29 mouse cellular contexts compared by ENCODE assay signal in the genomic region with DNA sequence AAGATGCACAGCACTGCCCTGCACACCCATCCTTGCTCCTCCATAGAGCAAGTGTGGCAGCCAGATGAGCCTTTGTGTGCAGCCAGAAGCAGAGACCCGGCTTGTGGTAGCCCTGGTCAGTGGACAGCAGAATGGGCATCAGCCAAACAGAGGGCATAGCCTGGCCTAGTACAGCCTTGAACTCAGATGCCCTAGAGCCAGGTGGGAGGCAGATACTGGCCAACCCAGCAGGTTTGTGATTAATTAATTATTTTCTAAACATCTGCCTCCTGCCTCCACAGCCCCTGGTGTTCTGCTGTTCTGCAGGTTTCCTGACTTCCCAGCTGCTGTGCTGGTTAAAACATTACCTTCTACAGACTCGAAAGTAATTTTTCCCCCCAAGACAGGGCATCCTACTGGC. TPM values are rescaled to one million over a fixed set of nuclear protein-coding genes. Genes with fewer than 3 reads are reported as not detected.
DNase-seq lines count a peak whose midpoint lies in the region; ATAC-seq and TF ChIP-seq lines count a peak whose summit lies in the region.
"Had no signal": no experiment of that assay in that cellular context is flagged by ENCODE, and none has a peak within 500 bp of the region (broad histone marks: within the 10 kb centered on the region; RNA-seq: fewer than 3 reads in every experiment).

No protein-coding gene starts in this region.

- TF ChIP-seq POLR2A in kidney, adult 2 months (IDR thresholded peaks at IDR 0.05; ENCODE audit: low read depth, low read length), result no peak

- H3K27ac ChIP-seq in heart, embryonic 10.5 days, result no peak overlapping the region
- no peak overlapping the region for H3K27ac ChIP-seq in kidney, adult 2 months (ENCODE audit: insufficient read depth, low read depth, low read length)
- peak overlapping the region; percentile 55; the same call in 1 of the 2 replicates for H3K27ac ChIP-seq in kidney, embryonic 16.5 days (ENCODE audit: low read length)
- H3K27ac ChIP-seq in liver, embryonic 12.5 days, result no peak overlapping the region
- H3K27ac ChIP-seq: embryonic facial prominence, embryonic 12.5 days; forebrain, embryonic 15.5 days; gastrocnemius, adult 2 months; hindbrain, embryonic 10.5 days; layer of hippocampus, adult 2 months; lung, embryonic 15.5 days; stomach, postnatal 0 days had no signal

- H3K27me3 ChIP-seq in heart, embryonic 10.5 days (ENCODE audit: insufficient read depth, poor library complexity, severe bottlenecking), result no peaks in the 10 kb centered on the region
- H3K27me3 ChIP-seq in kidney, adult 2 months (replicated peaks; ENCODE audit: control insufficient read depth, insufficient read depth, low read length), result no peaks in the 10 kb centered on the region
- H3K27me3 ChIP-seq in kidney, embryonic 16.5 days (ENCODE audit: insufficient read depth, low read length), result no peaks in the 10 kb centered on the region
- H3K27me3 ChIP-seq in liver, embryonic 12.5 days (replicated peaks), result no peaks in the 10 kb centered on the region
- H3K27me3 ChIP-seq: embryonic facial prominence, embryonic 12.5 days; forebrain, embryonic 15.5 days; lung, embryonic 15.5 days; Patski had no signal

- TF ChIP-seq CTCF in kidney, adult 2 months (conservative IDR thresholded peaks at IDR 0.05; ENCODE audit: insufficient read depth, insufficient read length, low read depth, low read length), result no peak

- H3K4me1 ChIP-seq in heart, embryonic 10.5 days, result peaks cover 2% of the 10 kb centered on the region
- peaks cover 12% of the 10 kb centered on the region for H3K4me1 ChIP-seq in kidney, adult 2 months (ENCODE audit: control insufficient read depth, insufficient read depth, low read length)
- H3K4me1 ChIP-seq in kidney, embryonic 16.5 days (ENCODE audit: insufficient read depth, low read length), result peaks cover 12% of the 10 kb centered on the region
- H3K4me1 ChIP-seq in liver, embryonic 12.5 days, result peaks cover 24% of the 10 kb centered on the region
- H3K4me1 ChIP-seq: embryonic facial prominence, embryonic 12.5 days; lung, embryonic 15.5 days had no signal

- peak; percentile 76 for DNase-seq in heart, adult 11 months
- DNase-seq in heart, embryonic 10.5 days (ENCODE audit: low spot score), result no peak
- peak; percentile 80 for DNase-seq in kidney, adult 2 months
- peak; percentile 48 to 74 for DNase-seq in kidney, postnatal 36 days
- no peak for DNase-seq in testis, postnatal 14 days (ENCODE audit: low spot score)
- DNase-seq: adrenal gland, postnatal 25 days; cerebellum, adult 11-12 months; cerebellum, adult 9-11 months; embryo, embryonic 11 days; gastrocnemius, adult 2 months; heart, postnatal 14 days; layer of hippocampus, postnatal 36 days; left cerebral cortex, postnatal 4 days; right cerebral cortex, adult 18-20 months; thymus, adult 2 months; thymus, postnatal 36 days had no signal

- H3K9ac ChIP-seq in kidney, embryonic 16.5 days (replicated peaks; ENCODE audit: low read length), result no peak overlapping the region
- H3K9ac ChIP-seq in liver, embryonic 12.5 days, result no peak overlapping the region
- H3K9ac ChIP-seq: embryonic facial prominence, embryonic 12.5 days; forebrain, embryonic 15.5 days; lung, embryonic 15.5 days had no signal

- WGBS in heart, embryonic 10.5 days, result 88% methylated on average over 2 of the region's 2 CpGs
- WGBS in kidney, adult 2 months, result 35% methylated on average over 2 of the region's 2 CpGs
- WGBS in kidney, embryonic 16.5 days, result 44% methylated on average over 2 of the region's 2 CpGs
- 66% methylated on average over 2 of the region's 2 CpGs for WGBS in liver, embryonic 12.5 days (ENCODE audit: insufficient replicate concordance)

- peak; percentile 53; the same call in 1 of the 2 replicates for ATAC-seq in kidney, embryonic 16.5 days (ENCODE audit: low FRiP score, low TSS enrichment)
- no peak for ATAC-seq in liver, embryonic 12.5 days
- no peak for ATAC-seq in megakaryocyte-erythroid progenitor cell, adult 5-6 weeks (replicated peaks; ENCODE audit: low FRiP score, low TSS enrichment, poor library complexity, severe bottlenecking)
- ATAC-seq: forebrain, embryonic 15.5 days; hindbrain, embryonic 16.5 days; midbrain, embryonic 16.5 days; Patski had no signal

- H3K4me2 ChIP-seq in kidney, embryonic 16.5 days (replicated peaks; ENCODE audit: low read depth, low read length), result no peak overlapping the region
- no peak overlapping the region for H3K4me2 ChIP-seq in liver, embryonic 12.5 days
- H3K4me2 ChIP-seq: embryonic facial prominence, embryonic 12.5 days; forebrain, embryonic 15.5 days; lung, embryonic 15.5 days; midbrain, embryonic 11.5 days had no signal

- no peaks in the 10 kb centered on the region for H3K36me3 ChIP-seq in heart, embryonic 10.5 days
- H3K36me3 ChIP-seq in kidney, adult 2 months (ENCODE audit: control insufficient read depth, insufficient read depth, low read length), result no peaks in the 10 kb centered on the region
- H3K36me3 ChIP-seq in kidney, embryonic 16.5 days (ENCODE audit: insufficient read depth, low read length), result peaks cover 7% of the 10 kb centered on the region
- peaks cover 7% of the 10 kb centered on the region for H3K36me3 ChIP-seq in liver, embryonic 12.5 days
- H3K36me3 ChIP-seq: forebrain, embryonic 15.5 days; hindbrain, embryonic 10.5 days; lung, embryonic 15.5 days had no signal

- H3K4me3 ChIP-seq in heart, embryonic 10.5 days, result no peak overlapping the region
- H3K4me3 ChIP-seq in kidney, adult 2 months (ENCODE audit: insufficient read depth, low read depth, low read length), result no peak overlapping the region
- H3K4me3 ChIP-seq in kidney, embryonic 16.5 days (ENCODE audit: low read length), result no peak overlapping the region
- no peak overlapping the region for H3K4me3 ChIP-seq in liver, embryonic 12.5 days
- H3K4me3 ChIP-seq: embryonic facial prominence, embryonic 12.5 days; forebrain, embryonic 15.5 days; gastrocnemius, adult 2 months; hindbrain, embryonic 10.5 days; layer of hippocampus, adult 2 months; lung, embryonic 15.5 days had no signal

- no peaks in the 10 kb centered on the region for H3K9me3 ChIP-seq in heart, embryonic 10.5 days
- H3K9me3 ChIP-seq in kidney, embryonic 16.5 days (ENCODE audit: low read length), result no peaks in the 10 kb centered on the region
- H3K9me3 ChIP-seq in liver, embryonic 12.5 days (replicated peaks), result no peaks in the 10 kb centered on the region
- H3K9me3 ChIP-seq: embryonic facial prominence, embryonic 12.5 days; forebrain, embryonic 15.5 days; hindbrain, embryonic 10.5 days; lung, embryonic 15.5 days had no signal

RNA-seq across cellular contexts. Expression of gene Dap, which starts 55.0 kb away (rescaled TPM):
- polyA plus RNA-seq in heart, embryonic 10.5 days (2016; fragmentation: Nextera tagmentation; extraction: Ambion mirVana), result 38.1 and 49.2 TPM in 2 replicates
- polyA plus RNA-seq in kidney, adult 2 months (2012; rRNA removed), result 72.8 and 96.9 TPM in 2 replicates
- 78.3 and 89.7 TPM in 2 replicates for polyA plus RNA-seq in kidney, embryonic 16.5 days (2015; fragmentation: Nextera tagmentation; extraction: Ambion mirVana)
- polyA plus RNA-seq in liver, embryonic 12.5 days (2016; fragmentation: Nextera tagmentation; extraction: Ambion mirVana), result 43.3 and 44.3 TPM in 2 replicates
- 59.5 and 59.6 TPM in 2 replicates for total RNA-seq in megakaryocyte-erythroid progenitor cell, adult 5-6 weeks (2014; fragmentation: Nextera tagmentation)
- total RNA-seq in megakaryocyte-erythroid progenitor cell, adult 5-6 weeks (2017), result 59.5 and 64.0 TPM in 2 replicates

Comparison
In these comparisons a context has a peak if more than half of its experiments do, and no peak if none do; other contexts are left out.
1. DNase-seq: peak in heart, adult 11 months (single experiment), kidney, adult 2 months (single experiment) and kidney, postnatal 36 days (2 of 2); none in heart, embryonic 10.5 days (single experiment) and testis, postnatal 14 days (single experiment).